Mouse (Mus musculus) right cerebral cortex, postnatal 25 days (tissue): ENCODE measurements around the gene Nsun4.

Experiments used
- DNase-seq: peaks from one replicate; pipeline ENCODE4 v3.0.0; 2022

The Nsun4 gene

GRCm38 (mm10) chr4:116053399-116053961 lies at the start of gene Nsun4:
Gene Nsun4 (minus strand): TSS chr4:116053876.
- DNase-seq = peak; percentile 87

GRCm38 (mm10) chr4:116100959-116101358 lies 47.3 kb upstream of the Nsun4 start:
- no peak for DNase-seq

GRCm38 (mm10) chr4:116097211-116097610 lies 43.5 kb upstream of the Nsun4 start:
- no peak for DNase-seq

- no peak for DNase-seq
These were observed 42.6 kb upstream of the Nsun4 start for GRCm38 (mm10) chr4:116096291-116096690.

- no peak for DNase-seq
These were observed 35.0 kb upstream of the Nsun4 start for GRCm38 (mm10) chr4:116088510-116089249.

- no peak for DNase-seq
These were observed 23.8 kb upstream of the Nsun4 start for GRCm38 (mm10) chr4:116077240-116078095.

GRCm38 (mm10) chr4:116076369-116077231 lies 22.9 kb upstream of the Nsun4 start:
- DNase-seq = no peak

- DNase-seq = peak; percentile 73
These were observed 22.1 kb upstream of the Nsun4 start for GRCm38 (mm10) chr4:116075631-116076368.

GRCm38 (mm10) chr4:116074861-116075620 lies 21.4 kb upstream of the Nsun4 start, which contains the start of the genes Uqcrh and Lrrc41:
Gene Uqcrh (minus strand): TSS chr4:116075071.
Gene Lrrc41 (plus strand): TSS chr4:116075269.
- DNase-seq = peak; percentile 94

- DNase-seq = no peak
These were observed 20.5 kb upstream of the Nsun4 start for GRCm38 (mm10) chr4:116074145-116074675.

- no peak for DNase-seq
These were observed 19.5 kb upstream of the Nsun4 start for GRCm38 (mm10) chr4:116073146-116073545.

- no peak for DNase-seq
These were observed 16.4 kb upstream of the Nsun4 start for GRCm38 (mm10) chr4:116070116-116070515.

GRCm38 (mm10) chr4:116063855-116064254 lies 10.2 kb upstream of the Nsun4 start:
- DNase-seq = no peak

GRCm38 (mm10) chr4:116059012-116059726 lies 5.5 kb upstream of the Nsun4 start:
- no peak for DNase-seq

GRCm38 (mm10) chr4:116057559-116057958 lies 3.9 kb upstream of the Nsun4 start:
- no peak for DNase-seq

GRCm38 (mm10) chr4:116052526-116053293 lies 966 bp downstream of the Nsun4 start:
- DNase-seq = no peak

- no peak for DNase-seq
These were observed 4.5 kb downstream of the Nsun4 start for GRCm38 (mm10) chr4:116049211-116049610.

GRCm38 (mm10) chr4:116048130-116048920 lies 5.4 kb downstream of the Nsun4 start:
- no peak for DNase-seq
